Mouse (Mus musculus): ENCODE data around the gene Ptpn1. TPM values are rescaled to one million over a fixed set of nuclear protein-coding genes. Genes with fewer than 3 reads are reported as not detected.

Gene Ptpn1
- polyA plus RNA-seq, 1 experiment: 64.6 TPM

DNA sequence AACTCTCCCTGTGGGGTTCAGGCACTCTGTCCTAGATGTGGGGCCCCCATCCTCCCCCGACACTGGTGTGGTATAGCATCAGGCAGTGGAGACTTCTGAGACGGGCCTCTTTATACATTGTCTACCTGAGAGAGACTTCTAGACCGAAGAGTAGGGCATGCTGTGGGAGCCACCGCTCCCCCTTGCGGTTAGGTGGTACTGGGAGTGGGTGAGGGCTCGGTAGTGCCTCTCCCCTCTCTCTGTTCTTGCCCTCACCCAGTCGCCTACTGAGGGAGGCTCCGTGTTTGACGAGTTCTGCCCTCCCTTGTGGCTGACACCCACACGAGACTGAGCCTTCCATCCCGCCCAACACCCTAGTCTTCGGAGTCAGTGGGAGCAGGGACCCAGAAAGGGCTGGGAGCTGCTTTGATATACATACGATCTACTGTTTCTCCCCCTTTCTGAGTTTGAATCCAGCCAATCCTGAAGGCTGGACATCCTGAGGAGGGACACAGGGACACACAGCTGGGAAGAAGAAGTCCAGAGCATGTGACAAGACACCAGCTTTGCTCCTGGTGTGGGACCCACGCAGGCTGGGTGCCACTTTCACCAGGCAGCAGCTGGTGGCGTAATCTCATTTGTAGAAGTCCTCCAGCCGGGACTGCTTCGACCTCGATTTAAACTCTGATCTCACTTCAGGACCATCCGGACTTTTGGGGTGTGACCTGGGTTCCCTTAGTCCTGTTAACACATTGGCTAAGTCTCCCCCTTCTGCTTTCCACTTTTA lies 64.2 kb downstream of the Ptpn1 start:
- Histone ChIP-seq H3K4me3 (ENCODE audit: insufficient read depth, poor library complexity, severe bottlenecking) (no peak overlapping the region), H3K27me3 (ENCODE audit: control insufficient read depth, insufficient read depth, insufficient read length) (no peaks in the 10 kb centered on the region), H3ac (ENCODE audit: control insufficient read depth, insufficient read length, low read depth) (no peak overlapping the region), H3K36me3 (ENCODE audit: control insufficient read depth, insufficient read depth) (no peaks in the 10 kb centered on the region), H3K79me3 (ENCODE audit: low read depth) (no peaks in the 10 kb centered on the region), H3K79me2 (ENCODE audit: control insufficient read depth, insufficient read depth) (no peaks in the 10 kb centered on the region)
- TF ChIP-seq FOSL1 (IDR thresholded peaks at IDR 0.05; ENCODE audit: insufficient read depth, low read length, poor library complexity, severe bottlenecking): no peak
- no peak for TF ChIP-seq CTCF (IDR thresholded peaks at IDR 0.05; ENCODE audit: control insufficient read depth, insufficient read depth, insufficient read length)
- no peak for TF ChIP-seq MYOD1 (IDR thresholded peaks at IDR 0.05; ENCODE audit: control insufficient read depth, insufficient read length, low read depth)
- no peak for TF ChIP-seq MAX (IDR thresholded peaks at IDR 0.05)

DNA sequence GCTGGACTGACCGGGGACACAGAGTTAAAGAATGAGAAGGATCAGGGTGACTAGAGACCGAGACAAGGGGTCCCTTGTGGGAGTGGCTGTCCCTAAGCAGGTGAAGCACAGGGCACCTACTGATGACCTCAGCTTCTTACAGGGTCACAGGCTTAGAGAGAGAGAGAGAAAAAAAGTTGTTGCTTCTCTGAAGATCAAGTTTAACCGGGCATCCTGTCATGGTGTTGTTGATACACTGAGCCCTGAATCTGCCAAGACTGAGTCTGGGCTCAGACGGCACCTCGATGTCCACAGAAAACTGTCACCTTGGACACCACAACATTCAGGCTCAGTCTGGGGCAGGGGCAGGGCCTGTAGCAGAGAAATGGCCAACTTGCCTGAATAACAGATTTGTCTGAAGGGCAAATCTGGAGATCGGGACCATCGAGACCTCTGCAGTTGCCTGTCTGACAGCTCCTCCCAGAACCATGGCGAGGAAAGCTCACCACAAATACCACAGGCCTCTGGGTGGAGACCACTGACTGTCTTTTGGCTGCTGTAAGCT lies 64.9 kb downstream of the Ptpn1 start:
- Histone ChIP-seq H3ac (ENCODE audit: control insufficient read depth, insufficient read length, low read depth) (no peak overlapping the region), H3K79me2 (ENCODE audit: control insufficient read depth, insufficient read depth) (no peaks in the 10 kb centered on the region)
- TF ChIP-seq MYOD1 (IDR thresholded peaks at IDR 0.05; ENCODE audit: control insufficient read depth, insufficient read length, low read depth): no peak
- TF ChIP-seq USF1 (IDR thresholded peaks at IDR 0.05; ENCODE audit: low read depth): no peak
- no peak for TF ChIP-seq MAX (IDR thresholded peaks at IDR 0.05)
- TF ChIP-seq FOSL1 (IDR thresholded peaks at IDR 0.05; ENCODE audit: insufficient read depth, low read length, poor library complexity, severe bottlenecking): no peak
- no peak for TF ChIP-seq CTCF (IDR thresholded peaks at IDR 0.05; ENCODE audit: control insufficient read depth, insufficient read depth, insufficient read length)
- no peak for TF ChIP-seq CEBPB (IDR thresholded peaks at IDR 0.05; ENCODE audit: low read depth)
- TF ChIP-seq MYOG (IDR thresholded peaks at IDR 0.05; ENCODE audit: control insufficient read depth, extremely low read depth, insufficient read length): no peak

DNA sequence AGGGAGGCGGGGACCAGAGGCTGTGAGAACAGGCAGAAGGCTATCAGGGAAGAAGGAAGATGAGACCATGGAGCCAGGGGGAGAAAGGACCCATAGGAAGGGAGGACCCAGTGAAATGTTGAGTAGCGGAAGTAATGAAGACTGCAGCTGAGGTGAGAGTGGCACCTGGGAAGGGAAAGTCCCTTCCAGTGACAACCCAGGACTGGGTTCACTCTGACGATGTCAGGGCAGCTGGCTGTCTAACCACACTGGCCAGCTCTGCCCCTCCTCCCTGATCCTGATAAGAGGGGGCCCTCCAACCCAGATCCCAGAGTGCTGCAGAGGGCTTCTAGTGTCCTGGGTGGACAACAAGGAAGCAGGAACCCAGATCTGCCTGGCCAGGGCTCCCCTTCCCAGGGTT lies 65.7 kb downstream of the Ptpn1 start:
- no peaks in the 10 kb centered on the region for H3K36me3 ChIP-seq (ENCODE audit: control insufficient read depth, insufficient read depth)
- no peak overlapping the region for H3ac ChIP-seq (ENCODE audit: control insufficient read depth, insufficient read length, low read depth)
- H3K79me2 ChIP-seq (ENCODE audit: control insufficient read depth, insufficient read depth): no peaks in the 10 kb centered on the region
- TF ChIP-seq FOSL1 (IDR thresholded peaks at IDR 0.05; ENCODE audit: insufficient read depth, low read length, poor library complexity, severe bottlenecking) (no peak), MYOG (IDR thresholded peaks at IDR 0.05; ENCODE audit: control insufficient read depth, extremely low read depth, insufficient read length) (no peak), CEBPB (IDR thresholded peaks at IDR 0.05; ENCODE audit: low read depth) (no peak), CTCF (IDR thresholded peaks at IDR 0.05; ENCODE audit: control insufficient read depth, insufficient read depth, insufficient read length) (no peak), MYOD1 (IDR thresholded peaks at IDR 0.05; ENCODE audit: control insufficient read depth, insufficient read length, low read depth) (no peak), USF1 (IDR thresholded peaks at IDR 0.05; ENCODE audit: low read depth) (no peak), MAX (IDR thresholded peaks at IDR 0.05) (no peak)
- no peaks in the 10 kb centered on the region for H3K79me3 ChIP-seq (ENCODE audit: low read depth)
- H3K27me3 ChIP-seq (ENCODE audit: control insufficient read depth, insufficient read depth, insufficient read length): no peaks in the 10 kb centered on the region
- no peak overlapping the region for H3K4me3 ChIP-seq (ENCODE audit: insufficient read depth, poor library complexity, severe bottlenecking)

More for the DNA sequence above, 64.9 kb downstream of the Ptpn1 start:
- no peaks in the 10 kb centered on the region for H3K27me3 ChIP-seq (ENCODE audit: control insufficient read depth, insufficient read depth, insufficient read length)
- H3K79me3 ChIP-seq (ENCODE audit: low read depth): no peaks in the 10 kb centered on the region
- H3K4me3 ChIP-seq (ENCODE audit: insufficient read depth, poor library complexity, severe bottlenecking): no peak overlapping the region
- no peaks in the 10 kb centered on the region for H3K36me3 ChIP-seq (ENCODE audit: control insufficient read depth, insufficient read depth)

DNA sequence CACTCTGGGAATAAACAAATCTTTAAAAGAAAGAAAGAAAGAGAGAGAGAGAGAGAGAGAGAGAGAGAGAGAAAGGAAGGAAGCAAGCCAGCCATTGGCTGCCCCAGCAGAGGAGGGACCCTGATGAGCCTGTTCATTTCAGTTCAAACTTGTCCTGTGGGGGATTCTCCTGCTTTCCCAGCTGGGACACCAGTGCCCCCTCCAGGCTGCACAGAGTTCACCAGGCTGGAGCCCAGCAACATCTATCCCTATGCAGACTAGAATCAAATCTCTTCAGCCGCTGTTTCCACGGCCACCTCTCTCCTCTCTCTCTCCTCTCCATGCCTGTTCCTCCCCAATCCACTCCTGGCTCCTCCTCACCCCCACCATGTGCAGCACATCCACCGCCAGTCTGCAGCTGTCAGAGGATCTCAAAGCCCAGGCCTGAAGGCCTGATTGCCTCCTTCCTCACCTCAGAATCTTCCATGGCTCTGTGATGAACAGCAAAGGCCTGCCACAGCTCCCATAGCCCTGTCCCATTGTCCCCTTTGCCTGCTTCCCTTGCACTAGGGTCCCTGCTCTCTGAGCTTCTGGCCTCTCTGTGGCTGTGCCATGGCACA lies 67.4 kb downstream of the Ptpn1 start:
- H3K4me3 ChIP-seq (ENCODE audit: insufficient read depth, poor library complexity, severe bottlenecking): no peak overlapping the region
- no peak overlapping the region for H3ac ChIP-seq (ENCODE audit: control insufficient read depth, insufficient read length, low read depth)
- H3K79me2 ChIP-seq (ENCODE audit: control insufficient read depth, insufficient read depth): no peaks in the 10 kb centered on the region
- H3K27me3 ChIP-seq (ENCODE audit: control insufficient read depth, insufficient read depth, insufficient read length): no peaks in the 10 kb centered on the region
- H3K79me3 ChIP-seq (ENCODE audit: low read depth): no peaks in the 10 kb centered on the region
- no peaks in the 10 kb centered on the region for H3K36me3 ChIP-seq (ENCODE audit: control insufficient read depth, insufficient read depth)
- no peak for TF ChIP-seq FOSL1 (IDR thresholded peaks at IDR 0.05; ENCODE audit: insufficient read depth, low read length, poor library complexity, severe bottlenecking)
- no peak for TF ChIP-seq USF1 (IDR thresholded peaks at IDR 0.05; ENCODE audit: low read depth)

DNA sequence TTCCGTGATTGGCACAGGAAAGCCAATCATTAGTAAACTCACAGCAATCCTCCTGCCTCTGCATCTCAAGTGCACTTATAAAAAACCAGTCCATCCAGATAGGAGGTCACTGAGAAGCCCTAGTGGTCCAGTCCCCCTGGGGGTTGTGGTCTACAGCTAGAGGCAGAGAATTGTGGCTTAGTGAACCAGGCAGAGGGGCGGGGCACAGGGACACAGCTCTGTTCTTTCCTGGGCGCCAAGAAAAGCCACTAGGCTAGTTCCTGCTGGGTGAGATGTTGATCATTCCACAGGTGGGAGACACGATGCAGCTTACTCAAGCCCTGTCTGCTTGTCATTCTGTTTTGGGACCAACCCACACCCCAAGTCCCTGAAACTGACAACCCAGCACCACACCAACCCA lies 70.3 kb downstream of the Ptpn1 start:
- no peak for TF ChIP-seq MYOD1 (IDR thresholded peaks at IDR 0.05; ENCODE audit: control insufficient read depth, insufficient read length, low read depth)
- TF ChIP-seq CEBPB (IDR thresholded peaks at IDR 0.05; ENCODE audit: low read depth): no peak
- TF ChIP-seq CTCF (IDR thresholded peaks at IDR 0.05; ENCODE audit: control insufficient read depth, insufficient read depth, insufficient read length): no peak
- TF ChIP-seq USF1 (IDR thresholded peaks at IDR 0.05; ENCODE audit: low read depth): no peak
- TF ChIP-seq MAX (IDR thresholded peaks at IDR 0.05): no peak
- no peak for TF ChIP-seq MYOG (IDR thresholded peaks at IDR 0.05; ENCODE audit: control insufficient read depth, extremely low read depth, insufficient read length)
- TF ChIP-seq FOSL1 (IDR thresholded peaks at IDR 0.05; ENCODE audit: insufficient read depth, low read length, poor library complexity, severe bottlenecking): no peak
- Histone ChIP-seq H3K79me3 (ENCODE audit: low read depth) (no peaks in the 10 kb centered on the region), H3ac (ENCODE audit: control insufficient read depth, insufficient read length, low read depth) (no peak overlapping the region), H3K36me3 (ENCODE audit: control insufficient read depth, insufficient read depth) (no peaks in the 10 kb centered on the region), H3K4me3 (ENCODE audit: insufficient read depth, poor library complexity, severe bottlenecking) (no peak overlapping the region), H3K79me2 (ENCODE audit: control insufficient read depth, insufficient read depth) (no peaks in the 10 kb centered on the region), H3K27me3 (ENCODE audit: control insufficient read depth, insufficient read depth, insufficient read length) (no peaks in the 10 kb centered on the region)
